In genomic region chr11:55468012-55468411, GRCm38 (mm10) we compare ENCODE assay signal across 8 mouse cellular contexts. TPM values are rescaled to one million over a fixed set of nuclear protein-coding genes. Genes with fewer than 3 reads are reported as not detected.
DNase-seq lines count a peak whose midpoint lies in the region; ATAC-seq and TF ChIP-seq lines count a peak whose summit lies in the region.

No protein-coding gene starts in this region.

- TF ChIP-seq CTCF in C2C12 (IDR thresholded peaks at IDR 0.05; ENCODE audit: control insufficient read depth, insufficient read depth, insufficient read length), result no peak

- H3K79me2 ChIP-seq in C2C12 (ENCODE audit: control insufficient read depth, insufficient read depth), result peaks cover 36% of the 10 kb centered on the region

- peaks cover 22% of the 10 kb centered on the region for H3K36me3 ChIP-seq in C2C12 (ENCODE audit: control insufficient read depth, insufficient read depth)

- no peaks in the 10 kb centered on the region for H3K27me3 ChIP-seq in C2C12 (ENCODE audit: control insufficient read depth, insufficient read depth, insufficient read length)

- H3K4me3 ChIP-seq in C2C12 (ENCODE audit: insufficient read depth, poor library complexity, severe bottlenecking), result peak overlapping the region; percentile 39

- ATAC-seq in frontal cortex, adult (ENCODE audit: low TSS enrichment), result no peak

- intact Hi-C loops in left cerebral cortex, postnatal 36 days (cut with DNase I), result no loop called here

- peaks cover 32% of the 10 kb centered on the region for H3K79me3 ChIP-seq in C2C12 (ENCODE audit: low read depth)

- peak overlapping the region; percentile 81 for H3ac ChIP-seq in C2C12 (ENCODE audit: control insufficient read depth, insufficient read length, low read depth)

- peak; percentile 83 for DNase-seq in MN1 (ENCODE audit: low spot score)
- peak; percentile 48 for DNase-seq in heart, adult 8-10 months (ENCODE audit: low spot score)
- DNase-seq in kidney, adult 8-10 months, result peak; percentile 90 to 91
- DNase-seq in lung, postnatal 25 days (ENCODE audit: low spot score), result peak; percentile 33
- DNase-seq in right cerebral cortex, adult 18-20 months, result no peak
- DNase-seq in left cerebral cortex, postnatal 36 days (ENCODE audit: low spot score in 2 of 2), result no peak

TF ChIP-seq in C2C12, 6 proteins besides CTCF, POLR2A, EP300 and RAD21:
- TF ChIP-seq MYOG (IDR thresholded peaks at IDR 0.05; ENCODE audit: control insufficient read depth, extremely low read depth, insufficient read length) (no peak), CEBPB (IDR thresholded peaks at IDR 0.05; ENCODE audit: low read depth) (no peak), USF1 (IDR thresholded peaks at IDR 0.05; ENCODE audit: low read depth) (no peak), MYOD1 (IDR thresholded peaks at IDR 0.05; ENCODE audit: control insufficient read depth, insufficient read length, low read depth) (no peak), MAX (IDR thresholded peaks at IDR 0.05) (no peak), FOSL1 (IDR thresholded peaks at IDR 0.05; ENCODE audit: insufficient read depth, low read length, poor library complexity, severe bottlenecking) (no peak)

RNA-seq across cellular contexts. Expression of gene G3bp1, which starts 1.5 kb away (rescaled TPM):
- 82.5 TPM for polyA plus RNA-seq in C2C12 (2012; fragmentation: generic; extraction: Trizol)
- total RNA-seq in heart, adult 8-10 months (2022), result 10 to 100 TPM; 39.4 to 45.2 (median 42.4) TPM
- 10 to 100 TPM; 31.3 to 34.0 TPM for total RNA-seq in left cerebral cortex, postnatal 36 days (2021)

RNA-seq across cellular contexts. Expression of gene Atox1, which starts 7.0 kb away (rescaled TPM):
- polyA plus RNA-seq in C2C12 (2012; fragmentation: generic; extraction: Trizol), result 365 TPM
- total RNA-seq in heart, adult 8-10 months (2022), result 100 to 1,000 TPM in 3 of 4 experiments, 10 to 100 TPM in 1; 94.6 to 115 (median 104) TPM
- 100 to 1,000 TPM in 1 of 2 experiments, 10 to 100 TPM in 1; 88.1 to 111 TPM for total RNA-seq in left cerebral cortex, postnatal 36 days (2021)

RNA-seq across cellular contexts. Expression of gene Sparc, which starts 45.0 kb away (rescaled TPM):
- 632 TPM for polyA plus RNA-seq in C2C12 (2012; fragmentation: generic; extraction: Trizol)
- 100 to 1,000 TPM; 202 to 357 (median 299) TPM for total RNA-seq in heart, adult 8-10 months (2022)
- total RNA-seq in left cerebral cortex, postnatal 36 days (2021), result 100 to 1,000 TPM; 215 to 224 TPM

Comparison
In these comparisons a context has a peak if more than half of its experiments do, and no peak if none do; other contexts are left out.
1. DNase-seq: peak in MN1 (single experiment), heart, adult 8-10 months (single experiment), kidney, adult 8-10 months (2 of 2) and lung, postnatal 25 days (single experiment); none in right cerebral cortex, adult 18-20 months (single experiment) and left cerebral cortex, postnatal 36 days (0 of 2).